Mouse (Mus musculus): ENCODE results near the gene Nr2c2ap.

Nr2c2ap gene

GRCm38 (mm10) chr8:70118726-70119700 lies 12.1 kb upstream of the Nr2c2ap start:
- intact Hi-C loops (cut with DNase I) = no loop called here

- intact Hi-C loops (cut with DNase I) = no loop called here
Observed at GRCm38 (mm10) chr8:70120667-70121066, 10.5 kb upstream of the Nr2c2ap start, which contains the start of gene Ncan. TSS of gene Ncan (minus strand) at chr8:70120873.

DNA sequence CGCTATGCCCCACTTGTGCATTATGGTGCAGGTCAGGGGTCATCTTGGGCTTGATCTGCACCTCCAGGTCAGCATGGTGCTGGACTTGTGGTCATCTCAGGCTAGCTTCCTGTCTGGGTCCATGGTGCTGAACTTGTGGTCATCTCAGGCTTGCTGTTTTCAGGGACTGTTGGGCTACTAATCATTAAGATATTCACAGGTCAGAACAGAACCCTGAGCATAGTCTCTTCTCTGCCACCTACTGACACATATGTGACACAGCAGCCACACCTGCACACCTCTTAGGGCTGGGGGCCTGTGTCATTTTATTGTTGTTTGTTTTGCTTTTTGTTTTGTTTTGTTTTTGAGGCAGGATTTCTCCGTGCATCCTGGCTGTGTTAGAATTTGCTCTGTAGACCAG lies 8.3 kb upstream of the Nr2c2ap start:
- intact Hi-C loops (cut with DNase I) = no loop called here

GRCm38 (mm10) chr8:70124992-70125391 lies 6.1 kb upstream of the Nr2c2ap start:
- intact Hi-C loops (cut with DNase I) = no loop called here

DNA sequence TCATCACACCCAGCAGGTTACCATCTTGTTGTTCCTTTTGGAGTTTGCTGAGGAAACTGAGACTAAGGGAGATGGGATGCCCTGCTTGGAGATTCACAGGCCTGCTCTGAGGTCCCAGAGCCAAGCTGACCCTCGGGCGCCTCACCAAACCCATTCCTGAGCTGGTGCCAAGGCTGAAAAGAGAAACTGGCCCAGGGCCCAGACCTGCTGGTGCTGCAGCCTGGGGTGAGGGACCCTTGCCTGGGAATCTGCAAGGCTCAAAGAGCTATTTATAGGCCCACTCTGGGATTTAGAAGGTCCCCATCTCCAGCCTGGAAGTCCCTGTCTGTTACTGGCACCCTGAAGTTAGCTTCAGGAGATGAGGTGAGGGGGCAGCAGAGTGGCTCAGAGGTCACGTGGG lies 2.7 kb upstream of the Nr2c2ap start:
- intact Hi-C loops (cut with DNase I) = no loop called here

DNA sequence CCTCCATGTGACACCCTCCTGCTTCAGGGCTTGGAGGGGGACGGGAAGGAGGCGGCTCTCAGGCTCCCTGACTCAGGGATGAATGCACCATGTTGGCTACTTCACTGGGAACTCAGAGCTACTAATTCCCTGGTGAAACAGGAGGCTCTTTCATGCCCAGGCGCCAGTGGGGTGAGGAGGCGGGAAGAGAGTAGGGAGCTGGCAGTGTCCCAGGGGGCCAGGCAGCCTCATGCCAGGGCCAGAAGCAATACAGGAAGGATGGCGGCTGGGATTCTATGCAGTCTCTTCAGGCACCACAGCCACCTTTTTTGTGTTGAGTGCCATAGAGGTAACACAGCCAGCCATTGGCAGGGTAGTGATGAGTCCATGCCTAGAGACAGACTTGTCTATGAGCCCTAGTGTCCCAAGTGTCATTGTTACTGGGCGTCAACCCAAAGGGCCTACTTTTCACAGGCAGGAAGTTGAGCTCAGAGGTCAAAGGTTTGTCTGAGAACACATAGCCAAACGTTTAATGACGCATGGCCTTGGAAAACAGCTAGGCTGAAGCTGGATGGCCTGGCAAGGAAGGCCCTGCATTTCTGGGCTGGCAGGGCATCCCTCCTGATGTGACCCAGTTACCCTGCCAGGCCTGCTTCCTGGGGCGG lies 1.7 kb upstream of the Nr2c2ap start:
- intact Hi-C loops (cut with DNase I) = no loop called here

DNA sequence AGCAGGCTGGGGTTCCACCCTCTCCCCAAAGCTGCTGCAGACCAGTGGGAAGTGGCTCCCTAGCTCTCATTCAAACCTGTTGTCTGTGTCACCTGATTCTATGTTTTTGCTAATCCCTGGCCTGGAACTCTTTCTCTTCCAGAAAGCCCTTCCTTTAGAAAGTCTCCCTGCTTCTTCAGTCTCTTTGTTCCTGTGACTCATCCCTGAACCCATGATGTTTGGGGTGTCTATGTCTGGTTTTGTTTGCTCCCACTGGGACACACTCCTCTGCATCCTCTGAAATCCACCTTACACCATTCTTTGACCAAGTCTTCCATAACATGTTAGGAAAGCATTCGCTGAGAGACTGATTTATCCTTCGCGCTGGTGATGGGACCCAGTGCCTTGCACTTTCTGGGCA lies 1.1 kb upstream of the Nr2c2ap start:
- intact Hi-C loops (cut with DNase I) = no loop called here

DNA sequence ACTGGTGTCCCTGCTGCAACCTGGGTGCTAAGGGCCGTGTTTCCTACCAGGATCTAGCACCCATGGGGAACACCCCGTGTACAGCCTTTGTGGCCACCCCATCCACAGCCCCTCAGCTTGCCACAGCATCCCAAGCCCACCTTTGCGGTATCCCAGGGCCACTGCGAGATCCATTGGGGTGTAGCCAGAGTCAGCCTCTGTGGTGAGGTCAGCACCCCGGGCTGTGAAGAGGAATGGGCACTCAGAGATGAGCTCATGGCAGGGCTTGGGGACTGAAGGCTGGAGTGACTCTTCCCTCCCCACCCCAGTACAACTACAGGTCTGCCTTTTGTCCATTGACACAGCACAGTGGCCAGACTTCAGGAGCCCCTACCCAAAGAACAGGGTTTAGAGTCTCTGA lies 3.0 kb downstream of the Nr2c2ap start:
- intact Hi-C loops (cut with DNase I) = no loop called here

DNA sequence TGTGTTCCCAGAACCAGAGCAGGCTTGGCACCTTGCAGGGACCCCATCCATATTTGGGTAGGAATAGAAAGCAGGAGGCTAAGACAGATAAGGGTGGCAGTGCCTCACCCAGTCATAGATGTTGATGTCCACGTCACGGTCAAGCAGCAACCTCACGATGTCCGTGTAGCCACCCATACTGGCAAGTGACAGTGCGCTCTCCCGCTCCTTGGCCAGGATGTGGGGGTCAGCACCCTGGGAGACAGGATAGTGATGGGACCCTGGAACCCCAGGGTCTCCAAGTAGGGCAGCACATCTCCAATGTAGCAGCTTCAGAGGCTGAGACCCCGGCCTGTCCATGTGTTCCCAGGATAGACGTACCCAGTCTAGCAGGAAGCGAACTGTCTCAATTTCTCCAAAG lies 3.8 kb downstream of the Nr2c2ap start:
- intact Hi-C loops (cut with DNase I) = no loop called here

- intact Hi-C loops (cut with DNase I) = no loop called here
Observed at GRCm38 (mm10) chr8:70136591-70136990, 5.5 kb downstream of the Nr2c2ap start.

DNA sequence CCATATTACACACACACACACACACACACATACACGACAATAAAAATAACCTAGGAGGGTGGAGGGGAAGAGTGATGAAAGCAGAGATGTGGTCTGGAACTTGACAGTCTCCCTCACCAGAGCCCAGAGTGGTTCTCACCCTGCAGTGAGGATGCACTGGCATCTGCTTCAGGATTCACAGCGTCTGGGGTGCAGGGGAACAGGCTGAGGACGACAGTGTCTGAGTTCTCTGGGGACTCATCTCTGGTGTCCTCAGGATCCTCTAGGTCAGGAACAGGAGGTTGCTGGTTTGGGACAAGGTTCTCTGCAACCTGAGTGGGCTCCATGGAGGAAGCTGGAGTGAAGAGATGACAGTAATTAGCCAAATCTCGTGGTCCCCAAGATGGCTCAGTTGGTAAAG lies 6.8 kb downstream of the Nr2c2ap start:
- intact Hi-C loops (cut with DNase I) = no loop called here

- intact Hi-C loops (cut with DNase I) = no loop called here
Observed at GRCm38 (mm10) chr8:70139026-70139857, 8.1 kb downstream of the Nr2c2ap start, which contains the start of the genes Rfxank, Borcs8 and Mef2b. TSS of gene Rfxank (minus strand) at chr8:70139154. TSS of gene Borcs8 (plus strand) at chr8:70139499. TSS of gene Mef2b (plus strand) at chr8:70139711.

DNA sequence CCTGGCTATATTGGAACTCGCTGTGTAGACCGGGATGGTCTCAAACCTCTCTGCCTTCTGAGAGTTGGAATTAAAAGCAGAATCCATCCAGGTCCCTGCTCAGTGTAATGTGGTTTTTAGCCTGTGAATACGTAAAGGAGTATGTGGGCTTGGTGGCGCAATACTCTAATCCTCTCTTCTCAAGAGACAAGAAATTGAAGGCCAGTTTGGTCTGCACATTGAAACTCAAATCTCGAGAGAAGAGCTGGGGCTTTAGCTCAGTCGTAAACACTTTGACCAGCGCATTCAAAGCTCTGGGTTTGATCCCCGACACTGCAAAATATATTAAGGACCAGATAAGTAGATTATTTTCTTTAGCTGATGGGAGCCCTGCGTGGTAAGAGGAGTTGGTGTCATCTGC lies 8.8 kb downstream of the Nr2c2ap start:
- intact Hi-C loops (cut with DNase I) = no loop called here

GRCm38 (mm10) chr8:70147678-70148607 lies 16.8 kb downstream of the Nr2c2ap start:
- intact Hi-C loops (cut with DNase I) = no loop called here

- intact Hi-C loops (cut with DNase I) = no loop called here
Observed at GRCm38 (mm10) chr8:70150158-70150557, 19.0 kb downstream of the Nr2c2ap start.

DNA sequence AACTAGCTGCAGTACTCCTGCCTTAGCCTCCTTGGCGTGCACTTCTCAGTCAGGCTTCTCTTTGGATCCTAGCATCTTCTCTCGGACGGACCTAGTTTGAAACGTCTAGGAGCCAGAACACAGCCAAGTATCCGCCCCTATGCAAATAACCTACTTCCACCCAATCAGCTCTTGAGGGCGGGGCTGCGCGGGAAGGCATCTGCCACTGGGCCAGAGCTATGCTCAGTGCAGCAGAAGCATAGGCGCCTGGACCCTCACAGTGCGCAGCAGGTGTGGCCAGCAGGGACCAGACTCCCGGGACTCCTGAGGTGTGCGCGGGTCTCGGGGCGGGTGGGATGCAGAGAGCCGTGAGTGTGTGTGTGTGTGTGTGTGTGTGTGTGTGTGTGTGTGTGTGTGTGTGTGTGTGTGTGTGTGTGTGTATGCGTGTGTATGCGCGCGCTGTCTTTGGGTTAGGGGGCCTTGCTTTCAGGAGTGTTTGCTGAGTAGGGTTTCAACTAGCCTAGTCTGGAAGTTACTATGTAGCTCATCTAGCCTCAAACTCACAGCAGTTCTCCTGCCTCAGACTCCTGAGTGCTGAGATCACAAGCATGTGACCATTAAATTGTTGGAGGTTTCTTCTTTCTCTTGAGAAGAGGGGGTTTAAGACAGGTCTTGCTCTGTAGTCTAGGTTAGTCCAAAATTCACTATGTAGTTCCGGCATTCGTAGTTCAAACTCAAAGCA lies 21.6 kb downstream of the Nr2c2ap start:
- intact Hi-C loops (cut with DNase I) = no loop called here

- intact Hi-C loops (cut with DNase I) = no loop called here
Observed at GRCm38 (mm10) chr8:70157240-70157800, 26.2 kb downstream of the Nr2c2ap start.

DNA sequence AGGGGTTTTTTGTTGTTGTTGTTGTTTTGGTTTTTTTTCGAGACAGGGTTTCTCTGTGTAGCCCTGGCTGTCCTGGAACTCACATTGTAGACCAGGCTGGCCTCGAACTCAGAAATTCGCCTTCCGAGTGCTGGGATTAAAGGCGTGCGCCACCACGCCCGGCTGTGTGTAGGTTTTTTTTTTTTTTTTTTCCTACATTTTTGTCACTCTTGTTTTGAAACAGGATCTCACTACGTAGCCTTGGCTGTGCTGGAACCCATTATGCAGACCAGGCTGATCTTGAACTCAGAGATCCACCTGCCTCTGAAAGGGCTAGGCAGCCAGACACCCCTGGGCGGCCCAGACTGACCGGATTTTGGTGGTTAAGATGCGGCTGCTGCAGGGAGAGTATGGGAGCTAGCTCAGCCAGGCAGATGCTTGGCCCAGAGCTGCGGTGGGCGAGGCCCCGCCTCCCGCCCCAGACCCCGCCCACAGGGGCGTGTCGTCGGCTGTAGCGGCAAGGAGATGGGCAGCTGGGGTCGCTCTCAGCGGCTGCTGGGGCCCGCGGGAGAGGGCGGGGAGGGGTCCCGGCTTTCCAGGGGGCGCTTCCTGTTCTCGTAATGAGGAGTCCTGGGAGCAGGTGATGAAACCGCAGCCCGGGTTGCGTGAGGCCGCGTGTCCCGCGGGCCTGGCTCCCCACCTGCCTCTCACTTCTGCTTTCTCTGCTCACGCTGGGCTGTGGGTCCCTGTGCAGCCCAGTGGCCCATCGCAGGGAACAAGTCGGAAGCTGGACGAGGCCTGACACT lies 27.1 kb downstream of the Nr2c2ap start:
- intact Hi-C loops (cut with DNase I) = no loop called here

GRCm38 (mm10) chr8:70159211-70159610 lies 28.1 kb downstream of the Nr2c2ap start:
- intact Hi-C loops (cut with DNase I) = no loop called here
